Mouse (Mus musculus) ZHBTc4 (cell line): ENCODE measurements at regions not wholly inside any gene's neighbourhood (a gene's known extent, or its start where the extent isn't known, plus 50 kb on each side); places are given as distances from the start of the nearest gene placed in this dataset.
A peak's percentile ranks its signal among the peaks of the same experiment; 100 is the strongest.

ENCODE experiments used
- DNase-seq: peaks from one replicate; pipeline ENCODE4 v3.0.0-alpha.2; 2011; ENCODE audit warnings: low read depth, low spot score

GRCm38 (mm10) chr10:110840864-110841263, 78.7 kb upstream of the Csrp2 start:
- no peak for DNase-seq

- DNase-seq, result no peak
Measured at GRCm38 (mm10) chr10:110841670-110842069, 77.9 kb upstream of the Csrp2 start.

GRCm38 (mm10) chr10:110854663-110855163, 64.9 kb upstream of the Csrp2 start:
- DNase-seq, result peak; percentile 92

- DNase-seq, result peak; percentile 94
Measured at GRCm38 (mm10) chr10:110855645-110856383, 63.8 kb upstream of the Csrp2 start.

GRCm38 (mm10) chr10:110857320-110858097, 62.1 kb upstream of the Csrp2 start:
- no peak for DNase-seq

- DNase-seq, result no peak
Measured at GRCm38 (mm10) chr10:110858098-110858360, 61.6 kb upstream of the Csrp2 start.

- DNase-seq, result no peak
Measured at GRCm38 (mm10) chr10:110858407-110858920, 61.1 kb upstream of the Csrp2 start.

- DNase-seq, result no peak
Measured at GRCm38 (mm10) chr10:110859307-110859706, 60.3 kb upstream of the Csrp2 start.
